Mouse (Mus musculus): Measurements from ENCODE around the gene Zc3h12d. TPM values are rescaled to one million over a fixed set of nuclear protein-coding genes. Genes with fewer than 3 reads are reported as not detected.
"Not testable (repeated sequence)": the region's sequence is repeated elsewhere in the genome, so short reads cannot be mapped to it uniquely, and the experiment has no call there.

The Zc3h12d gene
- total RNA-seq, 2 experiments from 2014 or later = 0.11 to 0.14 TPM

DNA sequence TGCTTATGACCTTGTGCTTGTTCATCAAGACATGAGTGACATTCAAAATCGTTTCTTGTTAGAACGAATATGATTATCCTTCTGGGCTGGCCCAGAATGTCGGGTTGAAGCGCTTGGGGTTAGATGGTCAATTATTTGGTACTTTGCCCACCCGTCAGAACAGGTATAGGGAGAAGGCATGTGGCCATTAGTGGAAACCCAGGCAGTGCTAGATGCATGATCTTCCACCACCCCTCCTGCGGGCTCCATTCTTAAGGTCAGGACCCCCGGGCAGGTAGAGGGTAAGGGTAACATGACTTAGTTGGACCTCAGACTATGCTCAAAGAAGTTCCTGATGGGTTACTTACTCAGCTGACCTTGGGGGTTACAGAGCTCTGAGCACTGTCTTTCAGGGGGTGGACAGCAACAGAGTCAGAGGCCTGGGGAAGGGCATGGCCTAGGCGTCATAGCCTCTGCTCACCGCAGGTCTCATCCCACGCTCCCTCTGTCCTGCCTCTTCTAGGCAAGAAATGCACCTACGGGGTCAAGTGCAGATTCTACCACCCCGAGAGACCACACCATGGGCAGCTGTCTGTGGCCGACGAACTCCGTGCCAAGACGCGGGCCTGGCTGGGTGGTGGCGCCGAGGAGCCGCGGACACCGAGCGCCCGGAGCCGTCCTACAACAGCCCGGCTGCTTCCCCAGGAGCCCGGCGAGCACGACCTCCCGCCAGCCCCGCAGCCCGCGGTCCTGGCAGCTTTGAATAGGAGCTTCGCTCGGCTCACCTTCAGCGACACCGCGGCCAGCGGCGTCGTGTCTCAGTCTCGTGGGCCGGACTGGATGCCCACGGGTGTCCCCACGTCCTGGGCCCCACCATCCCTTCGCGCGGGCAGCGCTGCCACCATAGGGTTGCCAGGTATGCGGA is 34.7 kb downstream of the Zc3h12d start:
- peak in 1 of 2 experiments; percentile 8 for DNase-seq (ENCODE audit: low spot score in 2 of 2)
- intact Hi-C loops (cut with DNase I) = no loop called here

DNA sequence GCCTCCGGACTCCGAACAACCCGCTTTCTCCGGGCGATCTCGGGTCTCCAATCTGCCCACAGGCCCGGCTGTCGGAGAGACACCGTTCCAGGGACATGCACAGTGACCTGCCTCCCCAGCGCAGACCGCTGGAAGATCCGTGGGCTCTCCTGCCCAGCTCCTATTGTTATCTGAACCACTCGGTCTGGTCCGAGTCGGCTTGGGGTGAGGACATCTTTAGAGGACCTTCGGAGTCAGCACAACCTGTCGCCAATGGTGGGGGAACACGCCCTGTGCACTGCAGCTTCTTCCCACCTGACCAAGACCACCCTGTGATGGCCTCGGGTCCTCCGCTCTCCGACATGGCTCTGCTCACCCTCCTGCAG is 35.4 kb downstream of the Zc3h12d start:
- DNase-seq (ENCODE audit: low spot score in 2 of 2) = no peak
- intact Hi-C loops (cut with DNase I) = no loop called here

DNA sequence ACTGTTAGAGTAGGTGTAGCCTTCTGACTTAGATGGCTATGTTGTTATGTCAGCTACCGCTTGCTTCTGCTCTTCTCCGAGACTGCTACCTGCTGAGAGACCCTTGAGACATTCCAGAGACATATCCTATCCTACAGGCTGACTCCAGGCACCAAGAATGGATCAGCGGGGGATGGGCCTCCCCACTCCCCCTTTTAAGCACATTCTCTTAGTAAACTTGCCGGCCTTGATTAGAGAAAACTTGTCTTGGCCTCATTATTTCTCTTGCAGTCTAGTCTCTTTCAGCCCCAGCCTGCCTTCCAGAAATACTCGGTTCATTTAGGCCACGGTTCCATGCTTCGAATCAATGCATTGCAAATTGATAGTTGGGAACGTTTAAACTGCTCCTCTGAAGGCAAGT is 37.5 kb downstream of the Zc3h12d start:
- no peak for DNase-seq (ENCODE audit: low spot score in 2 of 2)
- intact Hi-C loops (cut with DNase I) = no loop called here

DNA sequence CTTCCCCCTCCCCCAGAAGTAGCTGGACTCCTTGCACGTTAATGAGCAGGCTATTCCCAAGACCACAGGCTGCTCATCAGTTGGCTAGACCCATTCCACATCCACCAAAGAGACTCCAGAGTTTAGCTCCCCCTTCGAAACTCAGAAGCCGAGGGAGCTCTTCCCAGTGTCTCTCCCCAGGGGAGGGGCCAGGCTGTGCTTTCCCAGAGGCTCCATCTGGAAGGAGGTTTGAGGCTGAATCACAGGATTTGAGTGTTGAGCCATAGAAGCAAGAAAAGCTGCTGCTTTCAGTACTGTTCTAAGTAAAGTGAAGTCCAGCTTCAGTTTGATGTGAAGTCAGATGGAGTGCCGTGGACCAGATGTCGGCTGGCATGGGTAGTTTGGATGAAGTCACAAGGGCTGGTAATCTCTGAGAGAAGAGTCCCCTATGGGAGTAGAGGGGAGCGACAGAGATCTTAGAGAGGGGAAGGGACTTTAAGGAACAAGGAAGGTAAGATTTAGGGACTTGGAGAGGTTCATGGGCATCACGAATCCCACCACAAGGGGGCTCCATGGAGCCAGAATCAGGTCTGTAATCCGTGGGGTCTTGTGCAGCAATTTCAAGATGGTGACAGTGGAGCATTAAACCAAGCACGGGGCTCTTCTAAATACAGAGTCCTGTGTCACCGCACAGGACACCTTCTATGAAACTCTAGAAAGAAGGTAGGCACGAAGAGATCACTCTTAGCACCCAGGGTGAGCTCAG is 38.5 kb downstream of the Zc3h12d start:
- intact Hi-C loops (cut with DNase I) = no loop called here
- DNase-seq (ENCODE audit: low spot score in 2 of 2) = peak; percentile 42 to 81

DNA sequence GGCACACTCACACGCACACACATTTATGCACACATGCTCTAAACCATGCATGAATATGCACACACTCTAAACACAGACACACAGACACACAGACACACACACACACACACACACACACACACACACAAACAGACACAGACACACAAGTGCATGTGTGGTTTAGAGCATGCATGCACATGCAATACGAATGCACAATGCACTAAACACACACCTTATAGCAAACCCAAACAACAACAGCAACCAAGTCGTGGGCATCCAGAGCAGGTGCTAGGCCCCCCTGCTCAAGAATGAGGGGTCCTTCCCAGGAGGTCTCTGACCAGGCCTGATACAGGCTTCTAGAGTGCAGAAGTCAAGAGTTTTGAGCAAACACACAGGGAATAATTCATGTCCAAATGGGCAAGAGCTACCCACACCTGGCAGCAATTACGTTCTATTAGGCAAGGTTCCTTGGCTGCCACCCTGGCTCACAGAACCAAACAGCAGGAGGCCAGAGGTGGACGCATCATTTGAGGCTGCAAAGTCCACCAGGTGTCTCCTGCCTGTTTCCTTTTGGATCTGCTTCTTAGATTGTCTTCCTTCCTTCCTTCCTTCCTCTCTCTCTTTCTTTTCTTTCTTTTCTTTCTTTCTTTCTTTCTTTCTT is 39.2 kb downstream of the Zc3h12d start:
- intact Hi-C loops (cut with DNase I) = no loop called here
- DNase-seq (ENCODE audit: low spot score in 2 of 2) = peak in 1 of 2 experiments; percentile 0

DNA sequence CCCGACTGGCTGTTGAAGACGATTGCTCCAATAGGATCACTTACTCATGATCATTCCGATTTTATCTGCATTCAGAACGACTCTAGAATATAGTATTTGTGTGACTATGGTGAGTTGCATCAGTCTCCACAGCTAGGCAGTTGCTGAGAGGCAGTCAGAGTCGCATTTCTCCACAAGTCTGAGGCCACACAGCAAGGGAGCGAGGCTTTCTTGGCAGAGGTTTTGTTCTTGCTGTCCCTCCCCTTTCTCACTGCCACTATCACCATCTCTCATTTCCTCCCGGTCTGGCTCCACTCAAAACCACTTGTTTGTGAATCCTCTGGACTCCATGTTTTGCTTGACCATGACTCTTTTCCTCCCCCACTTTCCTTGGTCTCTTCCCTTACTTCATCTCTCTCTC is 41.9 kb downstream of the Zc3h12d start:
- DNase-seq (ENCODE audit: low spot score in 2 of 2) = no peak
- intact Hi-C loops (cut with DNase I) = no loop called here

DNA sequence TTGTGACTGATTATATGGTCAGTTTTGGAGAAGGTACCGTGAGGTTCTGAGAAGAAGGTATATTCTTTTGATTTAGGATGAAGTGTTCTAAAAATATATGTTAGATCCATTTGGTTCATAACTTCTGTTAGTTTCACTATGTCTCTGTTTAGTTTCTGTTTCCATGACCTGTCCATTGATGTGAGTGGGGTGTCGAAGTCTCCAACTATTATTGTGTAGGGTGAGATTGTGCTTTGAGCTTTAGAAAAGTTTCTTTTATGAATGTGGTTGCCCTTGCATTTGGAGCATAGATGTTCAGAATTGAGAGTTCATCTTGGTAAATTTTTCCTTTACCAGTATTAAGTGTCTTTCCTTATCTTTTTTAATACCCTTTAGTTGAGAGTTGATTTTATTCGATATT is 48.0 kb downstream of the Zc3h12d start:
- intact Hi-C loops (cut with DNase I) = loop anchor here (5.0 kb wide), 1 partner anchor 832 kb away; no protein-coding TSS in a partner anchor
- not testable (repeated sequence) for DNase-seq (ENCODE audit: low spot score in 2 of 2)

DNA sequence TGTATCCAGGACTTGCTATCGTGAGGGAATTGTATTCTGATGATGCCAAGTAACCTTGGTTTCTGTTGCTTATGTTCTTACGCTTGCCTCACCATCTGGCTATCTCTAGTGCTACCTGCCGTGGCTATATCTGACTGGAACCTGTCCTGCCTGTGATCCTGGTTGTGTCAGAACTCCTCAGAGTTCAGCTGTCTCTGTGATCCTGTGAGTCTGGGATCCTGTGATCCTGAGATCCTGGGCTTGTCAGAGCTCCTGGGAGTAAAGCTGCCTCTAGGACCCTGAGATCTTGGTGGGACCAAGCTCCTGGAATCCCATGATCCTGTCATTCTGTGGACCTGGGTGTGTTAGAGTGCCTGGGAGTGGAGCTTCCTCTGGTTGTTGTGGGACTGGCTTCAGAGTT is 49.7 kb downstream of the Zc3h12d start:
- intact Hi-C loops (cut with DNase I) = loop anchor here (5.0 kb wide), 1 partner anchor 830 kb away; no protein-coding TSS in a partner anchor
- peak in 1 of 2 experiments; percentile 0 for DNase-seq (ENCODE audit: low spot score in 2 of 2)

DNA sequence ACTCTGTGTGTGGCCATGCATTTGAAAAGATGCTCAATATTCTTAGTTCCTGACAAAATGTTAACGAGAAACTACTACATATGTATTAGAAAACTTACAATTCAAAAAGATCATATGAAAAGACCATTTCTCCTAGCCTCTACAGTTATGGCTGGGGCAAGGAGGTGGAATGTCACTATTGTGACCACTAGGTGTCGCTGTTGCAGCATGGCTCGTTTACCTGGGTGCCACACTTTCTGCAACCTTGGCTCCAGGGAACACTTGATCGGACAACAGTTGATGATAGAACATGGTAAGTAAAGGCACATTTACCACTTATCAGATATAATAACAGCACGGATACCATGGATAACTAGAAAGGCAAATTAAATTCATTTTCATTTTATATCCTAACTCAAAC is 51.3 kb downstream of the Zc3h12d start:
- peak; percentile 84 for DNase-seq (ENCODE audit: low spot score in 2 of 2)
- intact Hi-C loops (cut with DNase I) = loop anchor here (1.0 to 5.0 kb wide), 3 partner anchors 313 to 829 kb away; no protein-coding TSS in a partner anchor

DNA sequence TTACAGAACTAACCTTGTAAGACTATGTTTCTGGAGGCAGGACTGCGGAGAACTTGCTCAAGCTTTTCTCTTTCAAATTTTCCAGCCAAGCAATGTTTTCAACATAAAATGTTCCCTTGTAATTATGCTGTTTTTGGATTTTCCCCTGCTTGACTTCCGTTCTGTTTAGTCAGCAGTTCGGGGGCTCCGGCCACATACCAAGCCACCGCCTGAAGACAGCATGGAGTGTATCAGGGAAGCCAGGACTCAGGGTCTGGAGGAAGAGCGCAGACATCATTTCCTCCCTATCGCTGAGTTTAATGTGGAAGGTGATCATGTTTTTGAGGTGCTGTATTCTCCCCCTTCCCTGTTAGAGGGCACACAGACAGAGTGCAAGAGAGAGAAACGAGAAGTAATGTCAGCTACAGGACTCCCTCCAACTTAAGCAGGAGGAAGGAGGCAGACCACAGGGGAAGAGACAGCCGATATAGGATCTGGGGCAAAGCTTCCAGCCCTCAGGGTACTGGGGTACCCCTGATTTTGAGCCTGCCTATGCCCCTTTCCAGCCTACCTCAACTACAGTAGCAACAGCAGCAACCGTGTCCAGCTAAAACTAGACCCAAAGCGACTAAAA is 56.1 kb downstream of the Zc3h12d start:
- peak in 1 of 2 experiments; percentile 2 for DNase-seq (ENCODE audit: low spot score in 2 of 2)
- intact Hi-C loops (cut with DNase I) = no loop called here

DNA sequence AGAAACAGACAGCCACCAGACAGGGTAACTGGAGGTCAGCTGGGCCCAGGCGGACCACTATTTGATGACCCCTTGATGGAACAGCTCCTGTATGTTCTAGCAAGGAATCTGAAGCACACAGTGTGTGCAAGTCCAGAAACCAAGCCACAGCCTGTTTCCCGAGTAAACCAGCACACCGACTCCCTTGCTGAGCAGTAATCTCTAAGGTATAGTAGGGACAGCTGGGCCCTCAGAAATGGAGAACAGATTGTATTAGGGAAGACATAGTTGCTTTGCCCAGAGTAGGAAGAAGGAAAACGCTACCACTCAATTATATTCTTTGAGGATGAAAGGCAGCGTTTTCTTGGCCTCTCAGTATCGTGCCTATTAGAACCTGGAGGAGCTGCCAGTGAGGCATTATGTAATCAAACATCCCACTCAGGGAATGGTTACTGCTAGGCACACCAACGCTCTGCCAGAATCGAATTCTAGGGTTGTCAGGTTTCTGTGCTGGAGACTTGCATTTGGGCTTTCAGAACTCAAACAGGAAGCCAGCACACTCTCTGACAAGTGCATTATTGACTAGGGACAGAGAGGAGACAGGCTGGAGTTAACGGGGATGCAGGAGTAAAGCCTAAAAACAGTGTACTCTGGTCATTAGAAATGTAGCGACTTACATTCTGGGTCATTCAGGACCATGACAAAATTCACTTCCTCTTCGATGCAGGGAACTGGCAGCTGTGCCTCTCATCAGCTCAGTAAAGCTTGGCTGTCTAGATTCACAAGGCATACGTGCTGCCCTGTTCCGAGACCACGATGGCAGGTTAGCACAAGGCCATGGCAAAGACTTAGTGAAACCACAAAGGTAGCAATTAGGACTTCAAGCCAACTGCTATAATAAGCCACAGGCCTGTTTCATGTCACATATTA is 68.7 kb downstream of the Zc3h12d start:
- intact Hi-C loops (cut with DNase I) = loop anchor here (5.0 kb wide), 2 partner anchors 56 to 296 kb away; partner anchors contain the start of gene Tab2
- DNase-seq (ENCODE audit: low spot score in 2 of 2) = peak; percentile 46 to 79

DNA sequence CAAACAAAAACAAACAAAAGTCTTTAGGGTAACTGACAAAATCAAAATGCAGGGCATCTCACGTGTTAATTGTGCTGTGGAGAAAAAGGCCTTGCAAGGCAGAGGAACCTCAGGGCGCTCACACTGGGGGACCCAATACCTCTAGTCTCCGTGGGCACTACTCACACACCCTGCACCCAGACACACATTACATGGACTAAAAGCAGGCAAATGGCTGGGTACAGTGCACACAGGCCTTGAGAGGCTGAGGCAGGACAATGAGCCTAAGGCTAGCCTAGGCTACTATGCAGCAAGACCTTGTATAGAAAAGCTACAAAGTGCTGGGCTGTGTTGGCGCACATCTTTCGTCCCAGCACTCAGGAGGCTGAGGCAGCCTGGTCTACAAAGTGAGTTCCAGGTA is 71.9 kb downstream of the Zc3h12d start:
- peak; percentile 0 for DNase-seq (ENCODE audit: low spot score in 2 of 2)
- intact Hi-C loops (cut with DNase I) = loop anchor here (5.0 kb wide), 2 partner anchors 53 to 293 kb away; partner anchors contain the start of gene Tab2

DNA sequence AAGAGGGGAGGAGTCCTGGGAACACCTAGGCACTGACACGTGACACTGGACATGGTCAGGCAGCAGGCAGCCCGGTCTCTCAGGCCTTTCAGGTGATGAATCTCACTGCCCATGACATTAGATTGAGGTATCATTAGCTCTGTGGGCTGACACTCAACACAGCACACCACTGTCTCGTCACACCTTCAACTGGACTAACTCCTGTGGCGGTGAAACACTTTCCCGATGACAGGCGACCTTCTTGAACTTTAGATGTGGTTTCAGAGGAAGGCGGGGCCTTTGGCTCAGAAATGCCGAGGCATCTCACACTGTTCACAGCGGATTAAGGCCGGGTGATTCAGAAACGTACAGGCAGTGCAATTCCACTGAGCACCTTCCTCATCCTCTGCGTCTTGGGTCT is 74.9 kb downstream of the Zc3h12d start:
- intact Hi-C loops (cut with DNase I) = no loop called here
- DNase-seq (ENCODE audit: low spot score in 2 of 2) = no peak

DNA sequence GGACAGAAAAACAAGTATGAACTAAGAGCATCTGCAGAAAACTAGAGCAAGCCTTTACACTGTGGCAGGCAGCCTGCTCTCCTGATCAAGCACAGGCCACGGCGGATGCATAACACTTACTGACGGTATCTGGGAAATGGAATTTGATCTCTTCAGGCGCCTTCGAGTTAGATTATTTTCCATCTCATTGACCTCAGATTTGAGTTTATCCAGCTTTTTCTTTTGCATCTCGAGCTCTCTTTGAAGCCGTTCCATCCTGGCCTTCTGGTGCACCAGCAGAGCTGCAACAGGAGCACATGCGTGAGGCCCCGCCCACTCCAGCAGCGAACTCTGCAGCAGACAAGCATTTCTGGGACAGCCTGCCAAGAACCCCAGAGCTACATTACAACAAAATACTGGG is 79.0 kb downstream of the Zc3h12d start:
- intact Hi-C loops (cut with DNase I) = no loop called here
- peak in 1 of 2 experiments; percentile 31 for DNase-seq (ENCODE audit: low spot score in 2 of 2)

Small RNAs within 50 kb of the gene (microRNA-seq; reads per million reads assigned to microRNA genes)
- gene Mir5104 = 0.25 to 0.34 reads per million in 2 experiments

Other genes with a start within 250 kb of the Zc3h12d start
- 100 to 1,000 TPM; 144 to 148 TPM for gene Lrp11, start 242.7 kb upstream of the Zc3h12d start, total RNA-seq (2021)
- gene Nup43, start 165.0 kb upstream of the Zc3h12d start, total RNA-seq (2021) = 1 to 10 TPM; 4.1 to 4.2 TPM
- 100 to 1,000 TPM; 174 to 185 TPM for gene Pcmt1, start 151.3 kb upstream of the Zc3h12d start, total RNA-seq (2021)
- 10 to 100 TPM; 33.7 to 33.9 TPM for gene Lats1, start 151.3 kb upstream of the Zc3h12d start, total RNA-seq (2021)
- 10 to 100 TPM; 15.6 to 16.3 TPM for gene Katna1, start 106.5 kb upstream of the Zc3h12d start, total RNA-seq (2021)
- 10 to 100 TPM; 15.8 to 19.0 TPM for gene Ginm1, start 39.6 kb upstream of the Zc3h12d start, total RNA-seq (2021)
- gene Ppil4, start 39.6 kb upstream of the Zc3h12d start, total RNA-seq (2021) = 10 to 100 TPM; 32.9 to 33.7 TPM
- 10 to 100 TPM; 53.1 to 54.6 TPM for gene Tab2, start 123.8 kb downstream of the Zc3h12d start, total RNA-seq (2021)

All from left cerebral cortex, postnatal 25 days (tissue).